Mouse (Mus musculus): ENCODE data around the gene Scgb2b12.
"Not testable (repeated sequence)": the region's sequence is repeated elsewhere in the genome, so short reads cannot be mapped to it uniquely, and the experiment has no call there.

Scgb2b12 gene

GRCm38 (mm10) chr7:32327145-32327544 lies at the start of gene Scgb2b12:
Gene Scgb2b12, minus strand, starts transcription at chr7:32327245.
- DNase-seq (ENCODE audit: low spot score in 2 of 2), result not testable (repeated sequence)

GRCm38 (mm10) chr7:32333882-32334281 lies 6.8 kb upstream of the Scgb2b12 start, which contains the start of gene Scgb1b12:
Gene Scgb1b12, plus strand, starts transcription at chr7:32334182.
- DNase-seq (ENCODE audit: low spot score in 2 of 2), result not testable (repeated sequence)
